Mouse (Mus musculus): ENCODE data around the gene Dlec1. TPM values are rescaled to one million over a fixed set of nuclear protein-coding genes. Genes with fewer than 3 reads are reported as not detected.

Gene Dlec1
- polyA plus RNA-seq, 1 experiment from 2014 or later = 1.1 TPM

DNA sequence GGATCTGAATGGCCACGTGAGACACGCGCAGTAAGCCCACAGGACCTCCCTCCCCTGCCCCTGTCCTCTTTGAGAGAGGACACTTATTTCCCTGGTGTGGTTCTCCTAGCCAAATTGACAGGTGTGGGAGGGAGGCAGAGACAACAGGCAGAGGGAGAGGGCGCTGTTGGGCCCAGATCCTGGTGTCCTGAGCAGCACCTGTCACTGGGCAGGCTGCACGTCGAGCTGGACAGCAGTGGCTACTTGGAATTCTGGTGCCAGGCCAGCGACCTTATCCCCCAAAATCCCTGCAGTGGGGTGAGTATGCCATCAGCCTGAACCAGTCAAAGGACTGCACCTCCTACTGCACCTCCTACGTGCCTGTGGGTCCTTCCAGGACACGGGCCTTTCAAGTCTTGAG, 41.1 kb downstream of the Dlec1 start:
- Histone ChIP-seq H3K36me3 (ENCODE audit: insufficient read depth) (no peaks in the 10 kb centered on the region), H3K27me3 (ENCODE audit: insufficient read depth, low read length) (no peaks in the 10 kb centered on the region), H3K4me2 (no peak overlapping the region), H3K9ac (no peak overlapping the region), H3K27ac (ENCODE audit: low read depth) (no peak overlapping the region), H3K4me3 (ENCODE audit: low read depth, low read length) (no peak overlapping the region), H3K4me1 (ENCODE audit: insufficient read depth) (no peaks in the 10 kb centered on the region), H3K9me3 (ENCODE audit: low read depth, low read length) (no peaks in the 10 kb centered on the region)
- TF ChIP-seq CTCF (IDR thresholded peaks at IDR 0.05; ENCODE audit: low read depth) = no peak
- DNase-seq = no peak
- 68% methylated on average over 9 of the region's 9 CpGs for WGBS
- ATAC-seq (ENCODE audit: insufficient read depth) = no peak

DNA sequence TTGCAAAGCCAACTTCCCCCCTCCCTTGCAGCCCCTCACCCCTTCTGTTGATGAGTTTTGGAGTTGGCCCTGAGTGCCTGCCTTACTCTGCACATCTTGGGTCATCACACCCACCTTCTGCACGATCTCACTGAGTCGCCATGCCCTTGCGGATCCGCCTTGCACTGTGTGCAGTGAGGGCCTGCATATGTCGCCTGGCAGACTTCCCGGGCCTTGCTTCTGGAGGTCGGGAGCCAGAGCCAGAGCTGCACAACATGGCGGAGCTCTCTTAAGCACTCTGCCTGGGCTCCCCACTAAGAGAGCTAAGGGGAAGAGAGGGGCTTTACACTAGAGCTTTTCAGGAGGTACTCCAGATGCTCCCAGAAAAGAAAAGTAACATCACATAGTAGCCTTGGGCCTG, 42.4 kb downstream of the Dlec1 start:
- no peak overlapping the region for H3K27ac ChIP-seq (ENCODE audit: low read depth)
- no peak for ATAC-seq (ENCODE audit: insufficient read depth)
- H3K4me1 ChIP-seq (ENCODE audit: insufficient read depth) = no peaks in the 10 kb centered on the region
- TF ChIP-seq CTCF (IDR thresholded peaks at IDR 0.05; ENCODE audit: low read depth) = no peak
- H3K4me3 ChIP-seq (ENCODE audit: low read depth, low read length) = no peak overlapping the region
- no peak overlapping the region for H3K9ac ChIP-seq
- no peaks in the 10 kb centered on the region for H3K9me3 ChIP-seq (ENCODE audit: low read depth, low read length)
- 54% methylated on average over 8 of the region's 8 CpGs for WGBS
- no peak overlapping the region for H3K4me2 ChIP-seq
- H3K36me3 ChIP-seq (ENCODE audit: insufficient read depth) = no peaks in the 10 kb centered on the region
- no peaks in the 10 kb centered on the region for H3K27me3 ChIP-seq (ENCODE audit: insufficient read depth, low read length)
- peak; percentile 74 for DNase-seq

DNA sequence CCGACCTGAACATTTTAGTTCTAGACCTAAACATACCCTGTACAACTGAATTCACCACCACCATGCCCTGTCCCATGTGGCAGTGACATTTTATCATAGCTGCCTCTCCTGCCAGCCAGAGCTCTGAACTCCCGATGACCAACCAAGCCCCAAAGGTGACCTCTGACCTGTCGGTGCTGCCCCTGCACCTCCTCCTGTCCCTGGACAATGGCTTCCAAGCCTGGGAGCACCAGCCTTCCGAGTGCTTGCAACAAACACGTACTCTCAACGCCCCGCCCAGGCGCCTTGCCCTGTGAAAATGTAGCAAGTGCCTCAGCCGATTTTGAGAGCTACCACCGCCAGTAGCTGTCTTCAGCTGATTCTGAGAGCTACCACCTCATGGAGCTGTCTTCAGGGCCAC, 42.9 kb downstream of the Dlec1 start:
- WGBS = 58% methylated on average over 10 of the region's 10 CpGs
- Histone ChIP-seq H3K4me1 (ENCODE audit: insufficient read depth) (no peaks in the 10 kb centered on the region), H3K9ac (no peak overlapping the region), H3K36me3 (ENCODE audit: insufficient read depth) (no peaks in the 10 kb centered on the region), H3K9me3 (ENCODE audit: low read depth, low read length) (no peaks in the 10 kb centered on the region), H3K4me2 (no peak overlapping the region), H3K27me3 (ENCODE audit: insufficient read depth, low read length) (no peaks in the 10 kb centered on the region), H3K27ac (ENCODE audit: low read depth) (no peak overlapping the region), H3K4me3 (ENCODE audit: low read depth, low read length) (no peak overlapping the region)
- no peak for TF ChIP-seq CTCF (IDR thresholded peaks at IDR 0.05; ENCODE audit: low read depth)
- DNase-seq (no peak), ATAC-seq (ENCODE audit: insufficient read depth) (no peak)

DNA sequence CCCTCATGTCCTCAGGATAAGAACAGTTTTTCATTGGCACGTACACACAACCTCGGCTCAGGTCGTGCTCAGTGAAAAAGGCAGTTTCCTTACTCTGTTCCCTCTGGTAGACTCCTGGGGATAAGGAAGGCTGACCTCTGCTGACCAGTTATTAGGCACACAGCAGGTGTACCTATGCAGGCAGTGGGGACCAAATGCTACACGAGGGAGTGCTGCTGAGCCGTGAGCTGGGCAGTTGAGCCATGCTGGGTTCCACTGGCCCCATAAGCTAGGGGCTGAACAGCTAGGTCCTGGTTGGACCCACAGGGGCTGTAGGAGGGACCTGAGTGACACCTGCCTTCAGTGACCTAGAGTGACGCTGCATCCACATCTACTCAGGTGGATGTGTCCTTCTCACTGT, 43.4 kb downstream of the Dlec1 start:
- ATAC-seq (ENCODE audit: insufficient read depth) = no peak
- Histone ChIP-seq H3K27me3 (ENCODE audit: insufficient read depth, low read length) (no peaks in the 10 kb centered on the region), H3K9me3 (ENCODE audit: low read depth, low read length) (no peaks in the 10 kb centered on the region)

DNA sequence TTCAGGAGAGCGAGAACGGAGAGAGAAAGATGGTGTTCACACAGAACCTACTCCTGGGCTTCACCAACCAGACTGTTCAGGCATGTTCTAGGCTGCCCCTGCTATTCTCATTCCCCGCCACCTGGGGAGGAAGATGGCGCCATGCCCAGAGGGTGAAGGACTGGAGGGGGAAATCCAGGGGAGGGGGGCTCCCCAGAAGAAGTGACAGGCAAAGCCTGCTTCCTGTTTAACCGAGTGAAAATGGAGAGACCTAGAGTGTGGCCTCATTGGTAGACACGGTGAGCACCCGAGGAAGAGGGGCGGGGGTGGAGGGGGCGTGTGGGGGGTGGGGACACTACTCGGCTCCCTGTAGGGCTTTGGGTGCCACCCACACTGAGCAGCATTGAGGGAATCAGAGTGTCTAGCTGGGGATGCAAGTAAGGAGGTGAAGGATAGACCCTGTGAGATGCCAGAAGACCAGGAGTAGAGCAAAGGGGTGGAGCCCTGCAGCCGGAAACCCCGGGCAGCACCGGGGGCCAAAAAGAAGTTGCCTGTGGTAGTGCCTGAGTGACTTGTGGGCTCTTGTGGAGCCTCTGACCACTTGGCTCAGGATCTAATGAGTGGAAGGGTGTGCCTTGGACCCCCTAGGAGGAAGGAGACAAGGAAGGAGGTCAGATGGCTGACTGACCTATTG, 44.0 kb downstream of the Dlec1 start:
- no peak for TF ChIP-seq CTCF (IDR thresholded peaks at IDR 0.05; ENCODE audit: low read depth)
- Histone ChIP-seq H3K4me3 (ENCODE audit: low read depth, low read length) (no peak overlapping the region), H3K36me3 (ENCODE audit: insufficient read depth) (no peaks in the 10 kb centered on the region), H3K9ac (no peak overlapping the region), H3K9me3 (ENCODE audit: low read depth, low read length) (no peaks in the 10 kb centered on the region), H3K4me2 (no peak overlapping the region), H3K27ac (ENCODE audit: low read depth) (no peak overlapping the region), H3K27me3 (ENCODE audit: insufficient read depth, low read length) (no peaks in the 10 kb centered on the region), H3K4me1 (ENCODE audit: insufficient read depth) (no peaks in the 10 kb centered on the region)
- DNase-seq = no peak
- WGBS = 58% methylated on average over 13 of the region's 13 CpGs
- ATAC-seq (ENCODE audit: insufficient read depth) = no peak

More for the DNA sequence above, 43.4 kb downstream of the Dlec1 start:
- Histone ChIP-seq H3K27ac (ENCODE audit: low read depth) (no peak overlapping the region), H3K4me2 (no peak overlapping the region), H3K9ac (no peak overlapping the region), H3K4me3 (ENCODE audit: low read depth, low read length) (no peak overlapping the region), H3K4me1 (ENCODE audit: insufficient read depth) (no peaks in the 10 kb centered on the region), H3K36me3 (ENCODE audit: insufficient read depth) (no peaks in the 10 kb centered on the region)
- no peak for TF ChIP-seq CTCF (IDR thresholded peaks at IDR 0.05; ENCODE audit: low read depth)
- no peak for DNase-seq
- WGBS = 70% methylated on average over 6 of the region's 6 CpGs

DNA sequence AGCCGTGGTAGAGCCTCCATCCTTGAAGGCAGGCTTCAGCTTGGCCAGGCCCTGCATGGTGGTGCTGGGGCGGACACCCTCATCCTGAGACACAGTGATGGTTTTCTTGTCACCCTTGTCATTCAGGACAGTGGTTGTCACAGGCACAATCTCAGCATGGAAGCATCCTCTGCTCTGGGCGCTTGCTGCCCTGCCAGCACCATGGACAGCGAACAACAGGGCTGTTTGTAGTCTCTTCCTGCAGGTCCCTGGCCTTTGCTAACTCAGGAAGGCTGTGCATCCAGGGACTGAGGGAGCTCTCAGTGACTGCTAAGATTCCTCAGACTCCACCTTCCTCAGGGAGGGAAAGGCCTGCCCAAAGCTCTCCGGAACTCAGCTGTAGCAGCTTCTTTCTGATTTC, 47.3 kb downstream of the Dlec1 start:
- TF ChIP-seq CTCF (IDR thresholded peaks at IDR 0.05; ENCODE audit: low read depth) = no peak
- WGBS = 19% methylated on average over 5 of the region's 5 CpGs
- no peak overlapping the region for H3K9ac ChIP-seq
- no peaks in the 10 kb centered on the region for H3K27me3 ChIP-seq (ENCODE audit: insufficient read depth, low read length)
- DNase-seq (peak; percentile 90), ATAC-seq (ENCODE audit: insufficient read depth) (peak; percentile 58)
- H3K4me2 ChIP-seq = no peak overlapping the region
- no peaks in the 10 kb centered on the region for H3K36me3 ChIP-seq (ENCODE audit: insufficient read depth)
- H3K4me1 ChIP-seq (ENCODE audit: insufficient read depth) = no peaks in the 10 kb centered on the region
- no peaks in the 10 kb centered on the region for H3K9me3 ChIP-seq (ENCODE audit: low read depth, low read length)
- no peak overlapping the region for H3K4me3 ChIP-seq (ENCODE audit: low read depth, low read length)
- no peak overlapping the region for H3K27ac ChIP-seq (ENCODE audit: low read depth)

DNA sequence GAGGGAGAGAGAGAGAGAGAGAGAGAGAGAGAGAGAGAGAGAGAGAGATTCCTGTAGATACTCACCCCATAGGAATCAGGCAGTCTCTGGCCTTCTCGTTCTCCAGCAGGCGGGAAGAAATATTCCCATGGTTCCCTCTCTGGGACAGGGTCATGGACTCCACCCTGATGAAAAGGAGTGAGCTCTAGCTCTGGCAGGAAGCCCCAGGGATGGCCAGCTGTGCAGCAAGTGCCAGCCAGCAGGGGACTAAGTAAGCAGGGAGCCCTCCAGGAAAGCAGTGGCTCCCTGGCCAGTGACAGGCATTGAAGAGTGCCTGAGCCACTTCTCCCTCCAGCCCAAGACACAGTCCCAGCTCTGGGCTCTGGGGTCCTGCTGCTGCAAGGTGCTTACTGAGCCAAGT, 49.5 kb downstream of the Dlec1 start:
- TF ChIP-seq CTCF (IDR thresholded peaks at IDR 0.05; ENCODE audit: low read depth) = no peak
- 46% methylated on average over 2 of the region's 2 CpGs for WGBS
- no peak for ATAC-seq (ENCODE audit: insufficient read depth)
- Histone ChIP-seq H3K27me3 (ENCODE audit: insufficient read depth, low read length) (peaks cover 4% of the 10 kb centered on the region; the same call in 1 of the 2 replicates), H3K4me3 (ENCODE audit: low read depth, low read length) (no peak overlapping the region), H3K4me2 (no peak overlapping the region), H3K9me3 (ENCODE audit: low read depth, low read length) (no peaks in the 10 kb centered on the region), H3K4me1 (ENCODE audit: insufficient read depth) (no peaks in the 10 kb centered on the region), H3K36me3 (ENCODE audit: insufficient read depth) (no peaks in the 10 kb centered on the region), H3K9ac (no peak overlapping the region), H3K27ac (ENCODE audit: low read depth) (no peak overlapping the region)
- no peak for DNase-seq

Measured in lung, embryonic 14.5 days (tissue).